Mouse (Mus musculus) cerebellum, adult 18-20 months (tissue): ENCODE results near the gene Mib2.
"Not testable (repeated sequence)": the region's sequence is repeated elsewhere in the genome, so short reads cannot be mapped to it uniquely, and the experiment has no call there.

Experiments
- DNase-seq, 2 experiments: peaks; one replicate each; pipeline ENCODE4 v3.0.0; 2021

Mib2 gene

GRCm38 (mm10) chr4:155668689-155669597 is at the start of gene Mib2:
Mib2 (minus strand) TSS chr4:155669198.
- peak; percentile 97 to 98 for DNase-seq

DNA sequence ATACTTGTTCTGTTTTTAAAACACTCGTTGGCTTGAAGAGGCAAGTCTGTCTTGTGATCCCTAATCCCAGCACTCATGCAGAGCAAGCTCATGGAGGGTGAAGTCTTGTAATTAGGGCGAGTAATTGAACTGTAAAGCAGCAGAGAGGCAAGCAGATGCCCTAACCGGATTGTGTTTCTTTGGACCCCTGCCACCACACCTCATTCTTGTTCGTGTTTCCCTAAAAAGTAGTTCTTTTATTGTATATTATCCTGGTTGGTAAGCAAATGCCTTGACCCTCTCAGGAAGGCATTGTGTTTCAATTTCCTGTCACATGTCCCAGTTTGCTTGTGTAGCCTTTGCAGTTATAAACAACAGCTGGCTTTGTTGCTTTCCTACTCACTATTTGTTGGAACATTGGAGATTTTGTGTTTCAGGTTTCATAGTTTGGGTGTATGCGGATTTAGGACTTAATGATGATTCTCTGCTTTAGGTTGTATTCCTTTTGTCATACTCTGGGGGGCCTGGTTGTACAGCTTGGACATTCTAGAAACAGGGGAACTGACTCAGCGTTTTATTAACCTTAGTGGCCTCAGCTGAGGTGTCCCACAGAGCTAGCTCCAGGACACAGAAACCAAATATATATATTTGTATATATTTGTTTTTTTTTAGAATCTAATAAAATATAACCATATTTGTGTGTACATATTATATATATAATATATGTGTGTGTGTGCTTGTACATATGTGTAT is 41.7 kb upstream of the Mib2 start:
- peak; percentile 51 to 55 for DNase-seq

DNA sequence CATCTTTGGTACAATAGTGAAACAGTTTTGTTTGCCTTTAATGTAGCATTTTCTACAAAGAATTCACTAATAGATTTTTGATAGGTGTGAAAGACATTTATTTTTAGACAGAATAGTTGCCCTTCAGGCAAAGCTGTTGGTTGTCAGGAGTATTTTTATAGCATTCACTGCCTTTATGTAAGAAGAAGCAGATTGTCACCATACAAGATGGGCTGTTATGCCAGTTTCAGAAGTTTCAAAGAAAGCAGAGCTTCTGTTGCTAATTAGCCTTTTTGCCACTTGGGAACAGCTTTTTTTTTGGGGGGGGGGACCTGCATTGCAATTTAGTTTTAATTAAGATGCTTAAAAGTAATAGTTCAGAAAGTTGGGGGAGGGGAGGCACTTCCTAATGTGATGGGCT is 40.0 kb upstream of the Mib2 start:
- no peak for DNase-seq

GRCm38 (mm10) chr4:155708582-155708981 is 39.6 kb upstream of the Mib2 start:
- DNase-seq = no peak

- no peak for DNase-seq
These were observed 36.6 kb upstream of the Mib2 start for GRCm38 (mm10) chr4:155705592-155705929.

GRCm38 (mm10) chr4:155704721-155705591 is 36.0 kb upstream of the Mib2 start, which contains the start of gene Ssu72:
Ssu72 (plus strand) TSS chr4:155704800.
- DNase-seq = peak; percentile 88 to 97

- no peak for DNase-seq
These were observed 34.5 kb upstream of the Mib2 start for GRCm38 (mm10) chr4:155703425-155703929.

GRCm38 (mm10) chr4:155700425-155700824 is 31.4 kb upstream of the Mib2 start:
- no peak for DNase-seq

- peak; percentile 51 to 56 for DNase-seq
These were observed 27.6 kb upstream of the Mib2 start for GRCm38 (mm10) chr4:155696261-155697255.

DNA sequence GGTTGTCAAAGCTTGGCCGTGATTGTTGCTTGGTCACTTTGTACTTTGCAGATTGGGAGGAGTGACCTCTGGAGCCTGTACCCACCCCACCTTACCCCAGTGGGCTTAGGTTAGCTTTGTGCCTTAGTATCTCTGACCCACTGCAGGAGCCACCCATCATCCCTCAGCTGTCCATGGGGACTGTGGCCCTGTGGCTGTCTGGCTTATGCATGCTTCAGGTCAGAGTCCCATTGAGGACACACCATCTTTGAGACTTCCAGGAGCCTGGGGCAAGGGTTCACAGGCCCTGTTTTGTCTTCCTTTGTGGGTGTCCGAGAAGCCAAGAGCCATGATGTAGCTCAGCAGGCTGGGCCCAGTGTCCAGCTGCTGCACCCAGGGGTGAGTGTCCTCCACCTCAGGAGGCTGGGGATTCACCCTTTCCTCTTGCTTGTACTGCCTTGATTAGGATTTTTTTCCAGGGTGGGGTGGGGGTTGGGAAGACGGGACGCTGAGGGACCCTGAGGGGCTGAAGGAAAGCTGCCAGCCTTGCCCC is 26.6 kb upstream of the Mib2 start:
- peak in 1 of 2 experiments; percentile 42 for DNase-seq

DNA sequence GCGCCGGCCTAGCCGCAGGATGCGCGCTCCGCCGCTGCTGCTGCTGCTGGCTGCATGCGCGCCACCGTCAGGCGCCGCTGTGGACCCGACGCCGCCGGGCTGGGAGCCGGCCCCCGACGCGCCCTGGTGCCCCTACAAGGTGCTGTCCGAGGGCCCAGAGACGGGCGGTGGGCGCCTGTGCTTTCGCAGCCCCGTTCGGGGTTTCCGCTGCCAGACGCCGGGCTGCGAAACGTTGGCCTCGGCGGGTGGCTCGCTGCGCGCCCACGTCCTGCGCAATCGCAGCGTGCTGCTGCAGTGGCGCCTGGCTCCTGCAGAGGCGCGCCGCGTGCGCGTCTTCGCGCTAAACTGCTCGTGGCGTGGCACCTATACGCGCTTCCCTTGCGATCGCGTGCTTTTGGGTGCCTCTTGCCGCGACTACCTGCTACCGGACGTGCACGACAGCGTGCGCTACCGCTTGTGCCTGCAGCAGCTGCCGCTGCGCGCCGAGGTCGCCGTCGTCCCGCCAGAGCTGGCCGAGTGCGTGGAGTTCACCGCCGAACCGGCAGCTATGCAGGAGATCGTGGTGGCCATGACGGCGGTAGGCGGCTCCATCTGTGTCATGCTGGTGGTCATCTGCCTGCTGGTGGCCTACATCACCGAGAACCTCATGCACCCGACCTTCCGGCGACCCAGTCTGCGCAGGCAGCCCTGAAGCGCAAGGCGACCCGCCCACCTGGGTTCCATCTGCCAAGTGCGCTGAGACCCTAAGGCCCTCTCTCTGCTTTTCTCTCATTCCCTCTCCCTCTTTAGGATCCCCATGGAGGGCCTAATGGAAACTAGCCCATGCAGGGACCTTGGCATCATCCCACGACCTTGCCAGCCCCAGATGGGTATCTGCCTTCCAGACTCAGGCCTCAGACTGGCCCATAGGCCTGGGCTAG is 25.7 kb upstream of the Mib2 start:
- peak; percentile 66 to 81 for DNase-seq

GRCm38 (mm10) chr4:155694111-155694481 is 25.1 kb upstream of the Mib2 start, which contains the start of gene Fndc10:
Fndc10 (plus strand) TSS chr4:155694342.
- DNase-seq = peak; percentile 90 to 92

DNA sequence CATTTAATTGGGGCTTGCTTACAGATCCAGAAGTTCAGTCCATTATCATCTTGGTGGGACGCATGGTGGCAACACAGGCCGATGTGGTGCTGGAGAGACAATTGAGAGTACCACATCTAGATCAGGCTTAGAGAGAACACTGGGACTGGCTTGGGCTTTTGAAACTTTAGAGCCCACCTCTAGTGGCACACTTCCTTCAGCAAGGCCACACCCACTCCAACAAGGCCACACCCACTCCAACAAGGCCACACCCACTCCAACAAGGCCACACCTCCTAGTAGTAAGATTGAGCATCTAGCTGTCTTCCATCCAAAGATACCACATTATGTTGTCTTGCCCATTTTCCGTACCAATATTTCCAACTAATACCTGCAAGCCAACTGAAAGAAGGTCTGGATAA is 23.4 kb upstream of the Mib2 start:
- DNase-seq = no peak

DNA sequence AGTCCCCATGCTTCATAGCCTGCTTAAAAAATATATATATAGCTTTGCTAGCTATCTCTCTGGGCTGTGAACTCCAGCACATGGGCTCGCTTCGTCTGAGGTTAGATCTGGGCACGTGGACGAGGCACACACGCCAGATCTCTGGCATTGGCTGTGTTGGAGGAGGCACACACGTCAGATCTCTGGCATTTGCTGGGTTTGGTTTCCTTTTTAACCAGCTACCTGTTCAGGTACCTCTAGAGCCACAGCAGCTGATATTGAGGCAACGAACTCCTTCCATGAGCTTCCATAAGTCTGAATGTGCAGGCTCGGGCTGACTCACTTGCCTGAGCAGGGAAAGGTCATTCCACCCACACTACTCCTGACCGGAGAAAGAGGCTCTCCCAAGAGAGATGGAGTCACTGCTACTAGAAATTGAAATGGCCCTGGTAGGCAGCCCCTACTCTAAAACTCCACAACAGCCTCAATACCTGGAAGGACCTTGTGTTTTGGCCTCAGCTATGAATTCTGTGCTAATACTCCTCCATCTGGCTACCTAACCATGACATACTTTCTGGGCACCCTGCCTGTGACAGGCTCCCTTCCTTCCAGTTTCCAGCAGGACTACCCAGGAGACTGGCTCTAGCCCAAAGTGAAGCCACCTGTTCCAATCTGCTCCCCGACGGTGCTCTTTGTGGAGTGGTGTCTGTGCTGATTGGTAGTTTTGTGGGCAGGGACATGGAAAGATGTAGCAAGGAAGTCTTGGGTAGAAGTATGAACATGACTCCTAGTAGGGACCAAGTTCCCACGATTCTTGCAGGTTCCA is 21.8 kb upstream of the Mib2 start:
- DNase-seq = peak; percentile 95 to 97

DNA sequence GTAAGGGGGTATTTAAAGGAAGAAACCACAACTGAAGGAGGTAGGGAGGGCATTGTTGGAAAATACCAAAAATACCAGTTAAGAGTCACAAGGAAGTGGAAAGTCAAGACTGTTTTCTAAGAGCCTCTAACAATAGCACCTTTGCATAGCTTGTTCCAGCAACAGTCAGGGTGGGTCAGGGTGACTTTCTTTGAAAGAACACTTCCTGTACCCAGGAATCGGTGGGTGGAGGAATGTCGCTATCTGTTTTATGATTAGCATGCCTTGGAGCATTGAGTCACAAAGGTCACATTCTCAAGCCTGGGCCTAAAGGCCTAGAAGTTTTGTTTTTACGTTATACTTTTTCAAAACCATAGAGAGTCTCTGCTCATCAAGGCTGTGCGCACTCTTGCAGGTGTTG is 18.8 kb upstream of the Mib2 start:
- DNase-seq = not testable (repeated sequence)

DNA sequence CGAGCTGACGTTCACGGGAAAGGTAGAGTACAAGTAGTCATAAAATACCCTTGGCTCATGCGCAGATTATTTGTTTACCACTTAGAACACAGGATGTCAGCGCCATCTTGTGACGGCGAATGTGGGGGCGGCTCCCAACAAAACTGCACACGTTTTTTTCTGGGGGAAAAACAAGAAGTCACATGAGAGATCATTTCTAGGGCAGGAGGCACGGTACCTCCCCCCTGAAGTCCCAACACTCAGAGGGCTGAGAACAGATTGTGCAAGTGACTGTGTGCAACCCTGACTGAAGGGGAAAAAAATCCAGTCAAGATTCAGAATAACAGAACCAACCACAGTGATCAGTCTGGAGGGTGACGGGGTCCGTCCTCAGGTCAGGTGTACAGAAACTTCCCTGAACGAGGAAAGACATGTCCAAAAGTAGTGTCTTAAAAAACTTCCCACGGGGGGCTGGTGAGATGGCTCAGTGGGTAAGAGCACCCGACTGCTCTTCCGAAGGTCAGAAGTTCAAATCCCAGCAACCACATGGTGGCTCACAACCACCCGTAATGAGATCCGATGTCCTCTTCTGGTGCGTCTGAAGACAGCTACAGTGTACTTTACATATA is 14.8 kb upstream of the Mib2 start:
- not testable (repeated sequence) for DNase-seq

DNA sequence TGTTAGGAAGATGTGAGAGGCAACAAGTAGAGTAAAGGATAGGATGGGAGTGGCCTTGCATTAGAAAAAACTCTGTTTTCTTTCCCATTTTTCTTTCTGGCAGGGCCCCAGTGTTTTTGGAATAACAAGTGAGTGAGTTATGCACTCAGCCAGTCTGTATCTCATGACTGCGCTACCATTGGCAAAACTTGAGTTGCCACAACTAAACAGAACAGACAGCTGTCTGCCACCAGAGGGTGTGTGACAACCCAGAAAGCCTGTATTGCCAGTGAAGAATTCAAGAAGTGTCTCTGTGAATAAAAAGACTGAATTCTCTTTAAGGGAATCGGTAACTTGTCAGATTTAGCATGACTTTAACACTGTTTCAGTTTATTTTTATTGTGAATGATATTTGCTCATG is 7.0 kb upstream of the Mib2 start:
- peak; percentile 61 to 72 for DNase-seq

- no peak for DNase-seq
These were observed 3.1 kb upstream of the Mib2 start for GRCm38 (mm10) chr4:155672082-155672481.

- not testable (repeated sequence) for DNase-seq
These were observed 1.2 kb upstream of the Mib2 start for GRCm38 (mm10) chr4:155670236-155670635.
